Mouse (Mus musculus) megakaryocyte progenitor cell, adult 5-6 weeks (primary cell): ENCODE results near the gene Pibf1. TPM values are rescaled to one million over a fixed set of nuclear protein-coding genes. Genes with fewer than 3 reads are reported as not detected.

ENCODE experiments used
- ATAC-seq: replicated peaks from 2 replicates; pipeline ENCODE4 v1.8.0; 2016; ENCODE audit warnings: mild to moderate bottlenecking, moderate TSS enrichment, inconsistent platforms; ENCODE audit not compliant: poor library complexity
- total RNA-seq, 2 experiments: library from RNA; stranded (forward) in 1 of 2; stranded (reverse) in 1 of 2; fragments of 157-497, 149-512 nt in 1 of 2; fragments of 200-1000 nt in 1 of 2; gene quantifications; 2 replicates each; pipeline versions ENCODE4 v1.2.3 to v1.2.4; 2015 to 2017

Gene Pibf1
- total RNA-seq (2015) (21.5 and 30.9 TPM in 2 replicates), total RNA-seq (2017) (38.4 and 40.8 TPM in 2 replicates)

- peak; percentile 97 for ATAC-seq
Measured at GRCm38 (mm10) chr14:99099267-99099966, at the start of gene Pibf1, which contains the start of gene Dis3. Pibf1 (plus strand) TSS chr14:99099424. Dis3 (minus strand) TSS chr14:99099770.

GRCm38 (mm10) chr14:99058959-99059586 lies 40.2 kb upstream of the Pibf1 start:
- ATAC-seq, result no peak

- ATAC-seq, result peak; percentile 29; the same call in 1 of the 2 replicates
Measured at GRCm38 (mm10) chr14:99060616-99061015, 38.6 kb upstream of the Pibf1 start.

DNA sequence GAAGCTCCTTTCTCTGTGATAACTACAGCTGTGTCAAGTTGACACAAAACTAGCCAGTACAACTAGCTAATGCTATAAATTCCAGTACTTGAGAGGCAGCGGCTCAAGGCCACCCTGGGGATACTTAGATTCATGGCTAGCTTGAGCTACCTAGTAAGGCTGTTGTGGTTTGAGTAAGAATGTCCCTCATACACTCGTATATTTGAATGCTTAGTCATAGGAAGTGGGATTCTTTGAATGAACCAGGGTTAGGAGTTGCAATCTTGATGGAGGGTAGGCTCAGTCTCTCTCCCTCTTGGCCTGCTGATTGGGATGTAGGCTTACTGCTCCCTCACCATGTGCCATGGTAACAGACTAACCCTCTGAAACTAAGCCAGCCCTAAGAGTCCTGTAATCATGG lies 36.1 kb upstream of the Pibf1 start:
- no peak for ATAC-seq

DNA sequence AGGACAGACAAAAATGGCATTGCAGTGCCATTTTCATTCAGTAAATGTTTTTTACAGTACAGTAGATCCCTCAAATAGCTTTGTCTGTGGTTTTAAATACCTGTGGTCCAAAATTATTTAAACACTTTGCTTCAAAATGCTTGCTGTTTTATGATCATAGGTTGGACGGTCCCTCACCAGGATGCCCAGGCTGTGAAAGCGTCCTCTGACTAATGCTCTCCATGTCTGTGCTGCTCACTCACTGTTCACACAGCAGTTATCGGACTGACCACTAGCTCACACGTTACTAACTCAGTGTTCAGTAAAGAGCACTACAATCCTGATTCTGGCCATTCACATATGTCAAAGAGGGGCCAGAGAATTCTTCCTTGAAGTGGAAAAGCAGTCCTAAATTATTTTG lies 28.1 kb upstream of the Pibf1 start:
- ATAC-seq, result no peak

DNA sequence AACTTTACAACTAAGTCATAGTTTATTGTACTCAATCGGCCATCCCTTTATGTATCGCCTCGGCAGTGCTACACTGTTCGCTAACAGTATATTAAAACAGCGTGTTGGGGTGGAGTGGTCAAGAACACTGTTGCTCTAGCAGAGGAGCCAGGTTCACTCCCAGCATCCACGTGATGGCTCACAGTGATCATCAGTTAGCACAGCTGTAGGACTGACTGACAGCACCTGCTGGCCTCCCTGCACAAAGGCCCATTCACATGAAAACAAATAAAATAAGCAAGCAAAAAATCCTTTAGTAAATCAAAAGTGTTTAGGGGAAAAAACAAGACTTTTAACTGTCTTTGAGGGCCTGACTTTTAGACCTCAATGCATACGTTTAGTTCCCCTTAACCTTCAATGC lies 10.3 kb upstream of the Pibf1 start:
- ATAC-seq, result no peak

DNA sequence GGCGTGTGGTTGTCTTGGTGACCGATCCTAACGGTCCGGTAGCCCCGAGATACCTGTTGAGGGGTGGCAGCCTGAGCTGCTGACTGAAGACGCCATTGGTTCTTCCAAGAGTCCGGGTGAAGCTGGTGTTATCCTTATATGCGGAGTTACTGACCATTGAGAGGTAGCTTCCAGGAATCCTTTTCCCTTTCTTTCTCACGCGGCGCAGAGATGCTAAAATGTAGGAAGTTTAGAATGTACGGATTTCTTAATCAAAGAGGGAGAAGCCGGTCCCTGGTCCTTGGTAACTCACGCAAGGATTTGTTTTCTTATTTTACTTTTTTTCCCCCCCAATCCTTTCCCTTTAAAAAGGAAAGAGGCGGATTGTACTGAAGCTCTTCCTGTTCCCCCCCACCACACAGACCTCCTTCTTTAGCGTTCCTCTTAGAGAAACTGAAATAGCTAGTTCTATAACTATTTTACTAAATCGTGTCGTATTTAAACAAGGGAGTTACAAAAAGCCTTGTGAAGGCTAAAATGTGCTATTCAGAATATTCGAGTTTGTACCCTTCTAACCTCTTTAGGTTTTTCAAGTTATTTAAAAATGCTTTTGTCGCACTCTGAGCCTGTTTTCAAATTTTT lies 853 bp downstream of the Pibf1 start:
- no peak for ATAC-seq

DNA sequence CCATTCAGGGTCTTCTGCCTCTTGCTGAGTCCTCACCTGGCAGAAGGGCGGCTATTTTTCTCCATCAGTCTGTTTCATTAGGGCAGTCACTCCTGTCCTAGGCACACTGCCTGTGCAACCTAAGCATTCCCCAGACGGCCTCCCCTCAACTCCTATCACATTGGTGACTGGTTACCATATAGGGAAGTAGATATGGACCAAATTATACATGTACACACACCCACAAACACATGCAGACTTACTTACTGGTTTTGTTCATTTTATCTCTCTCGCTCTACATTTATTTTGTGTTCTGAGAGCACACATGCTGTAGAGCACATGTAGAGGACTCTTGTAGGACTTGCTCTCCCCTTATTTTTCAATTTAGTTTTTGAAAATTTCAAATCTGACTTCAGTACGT lies 3.8 kb downstream of the Pibf1 start:
- ATAC-seq, result no peak

GRCm38 (mm10) chr14:99104542-99105123 lies 5.4 kb downstream of the Pibf1 start:
- ATAC-seq, result no peak

GRCm38 (mm10) chr14:99106671-99107070 lies 7.4 kb downstream of the Pibf1 start:
- ATAC-seq, result no peak

- ATAC-seq, result no peak
Measured at GRCm38 (mm10) chr14:99107631-99108187, 8.5 kb downstream of the Pibf1 start.

DNA sequence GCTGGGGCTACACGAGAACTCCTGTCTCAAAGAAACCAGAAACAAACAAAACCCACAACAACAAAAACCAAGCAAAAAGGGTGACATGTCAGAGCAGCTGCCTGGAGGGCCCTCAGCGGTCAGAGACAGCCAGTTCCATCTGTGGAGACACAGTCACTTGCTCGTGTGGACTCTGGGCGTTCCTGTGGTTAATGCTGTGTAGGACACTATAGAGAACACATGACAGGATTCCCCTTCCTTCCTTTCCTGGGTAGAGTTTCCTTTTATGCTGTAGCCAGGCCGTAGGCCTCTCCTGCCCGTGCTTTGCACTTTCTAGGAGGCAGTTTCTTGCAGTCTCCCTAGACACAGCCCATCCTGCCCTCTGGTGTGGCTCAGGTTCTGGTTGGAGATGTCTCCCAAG lies 9.5 kb downstream of the Pibf1 start:
- peak; percentile 76 for ATAC-seq

DNA sequence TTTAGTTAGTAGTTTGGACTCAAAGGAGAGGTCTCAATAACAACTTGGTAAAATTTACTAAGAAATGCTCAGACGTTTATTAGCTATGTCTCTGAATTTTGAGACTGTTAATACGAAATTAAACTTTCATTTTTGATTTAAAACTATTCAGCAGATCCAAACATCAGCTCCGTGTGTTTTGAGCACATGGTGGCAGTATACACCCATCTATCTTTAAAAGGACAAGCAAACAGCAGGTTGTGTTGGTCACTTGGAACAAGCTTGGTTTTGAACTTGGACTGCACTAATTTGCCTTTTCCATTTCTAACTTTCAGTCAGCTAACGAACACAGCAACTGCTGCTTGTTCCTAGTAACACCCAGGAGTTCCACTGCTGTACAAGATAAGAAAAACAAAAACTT lies 18.4 kb downstream of the Pibf1 start:
- ATAC-seq, result peak; percentile 39; the same call in 1 of the 2 replicates

GRCm38 (mm10) chr14:99121584-99122339 lies 22.5 kb downstream of the Pibf1 start:
- no peak for ATAC-seq

DNA sequence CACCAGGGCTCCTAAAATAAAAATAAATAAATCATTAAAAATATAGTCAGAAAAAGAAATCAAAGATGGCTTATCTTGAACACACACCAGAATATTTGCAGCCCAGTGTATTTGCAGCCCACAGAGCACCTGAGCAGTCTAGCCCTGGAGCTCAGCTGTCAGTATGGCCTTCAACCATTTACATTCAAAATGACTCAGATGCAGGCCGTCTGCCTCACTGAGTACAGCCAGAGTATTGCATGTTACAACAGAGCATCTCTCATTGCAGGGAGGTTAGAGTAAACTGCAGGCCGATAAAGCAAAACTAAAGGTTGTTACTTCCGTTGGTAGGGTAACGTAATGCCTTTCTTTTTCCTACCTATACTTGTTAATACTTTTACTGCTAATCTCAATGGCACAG lies 24.9 kb downstream of the Pibf1 start:
- no peak for ATAC-seq

DNA sequence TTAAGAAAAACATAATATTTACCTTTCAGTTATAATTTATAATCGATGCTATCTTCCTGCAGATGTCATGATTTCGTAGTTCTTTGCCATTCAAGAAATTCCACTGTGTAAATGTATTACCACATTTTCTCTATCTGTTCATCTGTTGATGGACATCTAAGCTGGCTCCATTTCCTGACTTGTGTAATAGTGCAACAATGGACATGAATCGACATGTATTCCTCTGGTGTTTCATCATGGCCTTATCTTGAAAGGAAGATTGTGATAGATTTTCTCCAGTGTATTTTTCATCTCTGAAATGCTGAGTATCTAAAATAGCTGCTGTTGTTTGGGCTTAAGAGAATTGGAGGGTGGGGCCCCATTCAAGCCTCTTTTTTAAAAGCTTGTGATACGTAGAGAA lies 27.5 kb downstream of the Pibf1 start:
- ATAC-seq, result peak; percentile 64

DNA sequence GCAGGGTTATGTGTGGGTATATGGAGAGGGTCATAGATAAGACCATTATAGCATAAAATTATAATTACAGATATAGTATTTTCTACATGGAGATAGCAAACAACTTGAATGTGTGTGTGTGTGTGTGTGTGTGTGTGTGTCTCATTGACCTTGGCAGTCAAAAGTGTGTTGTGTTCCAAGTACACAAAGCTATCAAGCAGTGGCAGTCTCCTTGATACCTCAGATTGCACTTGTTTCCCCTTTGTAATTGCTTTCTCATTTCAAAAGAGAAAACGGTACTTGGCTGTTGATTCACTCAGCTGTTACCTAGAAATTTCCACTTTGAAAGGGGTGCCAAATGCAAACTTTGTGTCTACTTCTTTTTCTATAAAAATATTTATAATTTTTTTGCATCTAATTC lies 28.3 kb downstream of the Pibf1 start:
- no peak for ATAC-seq

DNA sequence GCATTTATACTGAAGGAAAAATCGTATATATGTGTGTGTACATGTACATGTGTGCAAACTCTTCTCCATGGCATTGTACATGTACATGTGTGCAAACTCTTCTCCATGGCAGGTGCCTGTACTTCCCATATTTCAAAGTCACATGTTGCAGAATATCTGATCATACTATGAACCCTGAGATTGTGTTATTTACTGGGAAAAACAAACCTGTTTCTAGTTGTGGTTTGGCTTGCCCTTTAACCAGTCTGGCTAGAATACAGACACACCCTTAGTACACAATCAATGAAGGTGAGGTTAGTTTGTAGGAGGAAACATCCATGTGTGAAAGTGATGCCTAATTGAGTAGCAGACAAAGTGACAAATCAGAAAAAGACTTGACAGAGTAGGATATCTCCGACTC lies 29.8 kb downstream of the Pibf1 start:
- ATAC-seq, result no peak

GRCm38 (mm10) chr14:99134048-99134447 lies 34.8 kb downstream of the Pibf1 start:
- ATAC-seq, result no peak

DNA sequence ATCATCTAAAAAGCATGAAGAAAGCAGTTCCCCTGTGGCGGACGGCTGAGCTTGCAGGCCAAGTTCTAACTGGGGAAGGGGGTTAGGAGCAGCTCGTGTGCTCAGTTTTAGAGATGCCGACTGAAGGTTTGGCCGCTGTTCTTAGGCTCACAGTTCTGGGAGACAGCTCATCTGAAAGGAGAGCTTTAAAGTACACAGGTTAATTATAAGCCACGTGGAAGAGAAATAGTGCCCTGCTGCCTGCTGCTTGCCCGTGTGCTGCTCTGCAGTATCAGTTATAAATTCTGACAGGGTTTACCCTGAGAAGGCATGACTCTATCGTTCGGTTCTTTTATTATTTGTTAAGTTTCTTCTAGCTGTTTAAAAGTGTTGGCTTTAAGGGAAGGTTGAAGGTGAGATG lies 36.5 kb downstream of the Pibf1 start:
- ATAC-seq, result no peak

- no peak for ATAC-seq
Measured at GRCm38 (mm10) chr14:99136297-99136696, 37.1 kb downstream of the Pibf1 start.
